Mouse (Mus musculus): ENCODE data around the gene Kansl1l. TPM values are rescaled to one million over a fixed set of nuclear protein-coding genes. Genes with fewer than 3 reads are reported as not detected.

Gene Kansl1l
- polyA plus RNA-seq, 1 experiment from 2014 or later, result 17.1 TPM

DNA sequence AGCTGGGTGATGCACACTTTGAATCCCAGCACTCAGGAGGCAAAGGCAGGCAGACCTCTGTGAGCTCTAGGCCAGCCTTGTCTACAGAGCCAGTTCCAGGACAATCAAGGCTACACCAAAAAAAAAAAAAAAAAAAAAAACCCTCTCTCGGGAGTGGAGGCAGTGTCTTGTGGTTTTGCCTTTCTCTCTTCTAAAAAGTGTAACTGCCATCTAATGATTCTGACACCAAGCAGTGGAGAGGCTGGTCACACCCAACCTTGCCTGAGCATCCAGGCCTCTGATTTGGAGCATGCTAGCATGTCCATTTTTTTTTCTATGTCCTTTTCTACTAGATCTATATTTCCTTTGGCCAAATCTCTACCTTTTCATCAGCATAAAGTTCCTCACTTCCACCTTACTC lies 21.8 kb upstream of the Kansl1l start:
- WGBS, result 79% methylated on average over 1 of the region's 1 CpGs
- ATAC-seq (ENCODE audit: low read depth), result no peak
- Histone ChIP-seq H3K9me3 (no peaks in the 10 kb centered on the region), H3K27ac (replicated peaks) (no peak overlapping the region), H3K27me3 (no peaks in the 10 kb centered on the region), H3K4me3 (no peak overlapping the region), H3K9ac (no peak overlapping the region), H3K4me2 (no peak overlapping the region), H3K4me1 (replicated peaks) (no peaks in the 10 kb centered on the region), H3K36me3 (0 out of 2 replicates have a peak, but pooled peaks cover 5% of the 10 kb centered on the region)

DNA sequence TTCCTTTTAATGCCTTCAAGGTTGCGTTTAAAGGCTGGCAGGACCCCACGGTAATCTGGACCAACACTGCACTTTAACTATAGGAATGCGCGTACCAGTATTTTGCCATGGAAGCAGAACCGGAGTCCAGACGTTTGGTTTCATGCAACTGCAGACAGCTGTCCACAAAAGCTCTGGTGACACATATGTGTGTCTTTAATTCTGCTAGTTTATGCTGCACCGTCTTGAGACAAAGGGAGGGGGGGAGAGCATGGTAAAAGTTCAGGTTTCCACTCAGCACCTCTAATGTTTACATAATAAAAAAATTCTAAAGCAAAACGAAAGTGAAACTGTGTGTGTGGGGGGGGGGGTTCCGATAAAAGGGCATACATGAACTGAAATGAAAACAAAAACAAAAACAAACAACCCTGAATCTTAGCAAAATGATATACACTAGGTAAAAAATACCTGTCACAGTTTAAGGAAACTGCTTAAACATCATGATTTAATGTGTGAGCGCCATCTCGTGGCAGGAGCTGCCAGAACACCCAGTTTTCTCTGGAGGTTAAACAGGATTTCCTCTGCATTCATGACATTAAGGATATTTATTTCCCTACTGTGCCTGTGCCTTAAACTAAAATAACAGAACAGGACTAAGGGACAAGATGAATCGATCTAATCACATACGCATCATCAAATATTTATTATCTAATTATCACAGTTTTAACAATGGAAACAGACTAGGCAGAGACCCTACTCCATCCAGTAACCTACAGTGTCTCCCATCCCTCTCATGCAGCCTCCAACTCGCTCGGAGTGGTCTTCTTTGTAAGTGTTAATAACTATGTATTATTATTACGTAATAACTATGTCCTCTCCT lies 21.1 kb upstream of the Kansl1l start:
- Histone ChIP-seq H3K36me3 (0 out of 2 replicates have a peak, but pooled peaks cover 5% of the 10 kb centered on the region), H3K9ac (no peak overlapping the region), H3K27me3 (no peaks in the 10 kb centered on the region), H3K9me3 (no peaks in the 10 kb centered on the region), H3K4me1 (replicated peaks) (no peaks in the 10 kb centered on the region), H3K4me2 (no peak overlapping the region), H3K4me3 (no peak overlapping the region), H3K27ac (replicated peaks) (no peak overlapping the region)
- ATAC-seq (ENCODE audit: low read depth), result peak; percentile 59; the same call in 1 of the 2 replicates
- 60% methylated on average over 16 of the region's 16 CpGs for WGBS

DNA sequence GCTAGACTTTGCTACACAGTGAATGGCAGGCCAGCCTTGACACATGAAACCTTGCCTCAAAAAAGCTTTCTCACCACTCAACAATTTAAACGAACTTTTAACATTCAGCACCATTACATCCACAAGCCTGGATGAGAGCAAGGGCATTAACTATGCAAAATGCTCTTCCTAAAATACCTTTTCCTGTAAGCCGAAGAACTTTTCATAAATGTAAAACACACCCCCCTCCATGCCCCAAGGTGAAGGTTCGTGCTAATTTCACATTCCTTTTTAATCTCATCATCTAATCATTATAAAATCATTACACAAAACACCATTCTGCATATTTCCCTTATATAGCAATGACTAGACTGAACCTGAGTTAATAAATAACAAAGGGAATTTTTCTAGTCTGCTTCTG lies 19.8 kb upstream of the Kansl1l start:
- Histone ChIP-seq H3K9me3 (no peaks in the 10 kb centered on the region), H3K4me2 (no peak overlapping the region), H3K4me1 (replicated peaks) (no peaks in the 10 kb centered on the region), H3K27ac (replicated peaks) (no peak overlapping the region), H3K9ac (no peak overlapping the region), H3K27me3 (no peaks in the 10 kb centered on the region), H3K36me3 (no peaks in the 10 kb centered on the region), H3K4me3 (no peak overlapping the region)
- ATAC-seq (ENCODE audit: low read depth), result no peak
- WGBS, result 89% methylated on average over 3 of the region's 3 CpGs

DNA sequence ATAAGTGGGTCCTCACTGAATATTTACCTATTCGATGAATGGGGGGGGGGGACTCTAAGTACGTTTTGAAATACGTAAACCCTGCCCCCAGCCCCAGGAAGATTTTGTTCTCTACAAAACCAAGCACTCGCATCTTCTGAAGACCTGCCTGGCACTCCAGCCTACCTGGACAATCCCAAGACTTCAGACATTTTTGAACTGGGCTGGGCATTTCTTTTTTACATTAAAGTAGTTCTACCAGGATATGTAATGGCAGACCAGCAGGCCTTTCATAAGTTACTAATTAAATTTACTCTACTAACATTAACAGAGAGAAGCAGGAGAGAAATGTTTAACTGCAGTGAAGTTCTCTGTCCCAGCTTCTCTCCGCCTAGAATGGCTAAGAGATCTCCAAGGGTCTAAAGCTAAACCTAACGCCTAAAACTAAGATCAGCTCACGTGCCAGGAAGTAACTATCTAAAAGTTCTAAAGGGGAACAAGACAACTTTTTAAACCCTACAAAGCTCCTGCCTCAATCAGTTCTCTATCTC lies 15.3 kb upstream of the Kansl1l start:
- no peak for ATAC-seq (ENCODE audit: low read depth)
- no peaks in the 10 kb centered on the region for H3K36me3 ChIP-seq
- H3K27ac ChIP-seq (replicated peaks), result no peak overlapping the region
- 91% methylated on average over 7 of the region's 7 CpGs for WGBS
- H3K9me3 ChIP-seq, result no peaks in the 10 kb centered on the region
- no peaks in the 10 kb centered on the region for H3K27me3 ChIP-seq
- no peak overlapping the region for H3K4me2 ChIP-seq
- H3K4me3 ChIP-seq, result no peak overlapping the region
- no peak overlapping the region for H3K9ac ChIP-seq
- H3K4me1 ChIP-seq (replicated peaks), result no peaks in the 10 kb centered on the region

DNA sequence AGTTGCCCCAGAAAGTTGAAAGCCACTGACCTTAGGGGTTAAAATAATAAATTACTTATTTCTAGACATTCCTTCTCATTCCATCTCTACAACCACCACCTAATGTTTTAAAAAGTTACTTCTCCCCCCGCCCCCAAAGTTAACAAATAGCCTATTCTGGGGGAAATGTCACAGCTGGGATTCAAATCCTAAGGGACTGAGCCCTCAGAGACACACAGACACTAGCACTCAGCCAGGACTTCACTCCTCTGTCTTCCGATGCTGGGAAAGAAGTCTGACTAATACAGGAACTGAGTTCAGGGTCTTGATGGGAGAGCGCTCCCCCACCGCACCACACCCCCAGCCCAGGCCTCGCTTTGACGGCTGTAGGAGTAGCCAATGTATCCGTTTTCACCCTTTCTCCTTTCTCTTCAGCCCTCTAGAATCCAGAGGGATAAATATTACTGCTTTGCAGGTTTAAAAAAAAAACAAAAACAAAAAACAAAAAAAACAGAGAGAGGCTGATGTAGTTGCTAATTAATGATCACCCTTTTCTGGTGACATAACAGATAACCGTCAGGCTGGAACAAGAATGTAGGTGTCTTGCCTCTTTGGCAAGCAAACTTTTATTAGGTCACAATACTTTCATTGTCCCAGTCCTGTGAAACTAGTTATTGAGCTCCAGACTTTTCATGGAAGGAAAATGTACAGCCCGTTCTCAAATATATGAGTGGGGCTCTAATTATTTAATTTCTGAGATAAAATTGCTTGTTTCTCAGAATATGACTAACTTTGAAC lies 14.7 kb upstream of the Kansl1l start:
- H3K27me3 ChIP-seq, result no peaks in the 10 kb centered on the region
- no peak overlapping the region for H3K27ac ChIP-seq (replicated peaks)
- H3K36me3 ChIP-seq, result no peaks in the 10 kb centered on the region
- WGBS, result 72% methylated on average over 9 of the region's 9 CpGs
- H3K9ac ChIP-seq, result no peak overlapping the region
- no peak for ATAC-seq (ENCODE audit: low read depth)
- H3K4me1 ChIP-seq (replicated peaks), result no peaks in the 10 kb centered on the region
- no peak overlapping the region for H3K4me2 ChIP-seq
- no peak overlapping the region for H3K4me3 ChIP-seq
- H3K9me3 ChIP-seq, result no peaks in the 10 kb centered on the region

DNA sequence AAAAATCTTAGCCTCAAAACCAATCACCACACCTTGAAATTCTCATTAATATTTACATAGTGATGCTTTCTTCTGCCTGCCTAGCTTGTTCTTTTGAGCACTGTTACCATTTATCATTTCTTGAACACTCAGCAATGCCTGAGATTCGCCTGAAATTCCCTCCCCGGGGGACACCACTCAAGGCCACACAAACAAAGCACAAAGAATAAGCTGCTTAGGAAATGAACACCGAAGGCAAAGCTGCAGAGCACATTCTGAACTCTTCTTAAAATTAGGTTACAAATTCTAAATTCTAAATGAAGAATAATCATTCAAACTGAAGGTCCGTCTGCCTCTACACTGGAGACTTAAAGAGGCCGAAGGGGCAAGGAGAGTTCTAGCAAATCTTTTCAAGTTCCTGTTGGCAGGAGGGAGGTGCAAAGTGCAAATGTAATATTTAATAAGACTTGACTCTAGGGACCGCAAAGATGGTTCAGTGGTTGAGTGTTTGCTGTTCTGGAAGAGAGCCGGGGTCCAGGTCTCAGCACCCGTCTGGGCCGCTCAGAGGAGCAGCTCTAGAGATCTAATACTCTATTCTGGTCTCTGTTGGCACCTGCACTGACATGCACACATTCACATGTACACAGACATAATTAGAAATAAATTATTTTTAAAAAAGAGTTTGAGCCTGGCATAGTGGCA lies 12.2 kb upstream of the Kansl1l start:
- ATAC-seq (ENCODE audit: low read depth), result no peak
- Histone ChIP-seq H3K4me2 (no peak overlapping the region), H3K9me3 (no peaks in the 10 kb centered on the region), H3K4me3 (no peak overlapping the region), H3K36me3 (no peaks in the 10 kb centered on the region), H3K27me3 (no peaks in the 10 kb centered on the region), H3K9ac (no peak overlapping the region), H3K4me1 (replicated peaks) (no peaks in the 10 kb centered on the region), H3K27ac (replicated peaks) (no peak overlapping the region)
- 76% methylated on average over 9 of the region's 9 CpGs for WGBS

DNA sequence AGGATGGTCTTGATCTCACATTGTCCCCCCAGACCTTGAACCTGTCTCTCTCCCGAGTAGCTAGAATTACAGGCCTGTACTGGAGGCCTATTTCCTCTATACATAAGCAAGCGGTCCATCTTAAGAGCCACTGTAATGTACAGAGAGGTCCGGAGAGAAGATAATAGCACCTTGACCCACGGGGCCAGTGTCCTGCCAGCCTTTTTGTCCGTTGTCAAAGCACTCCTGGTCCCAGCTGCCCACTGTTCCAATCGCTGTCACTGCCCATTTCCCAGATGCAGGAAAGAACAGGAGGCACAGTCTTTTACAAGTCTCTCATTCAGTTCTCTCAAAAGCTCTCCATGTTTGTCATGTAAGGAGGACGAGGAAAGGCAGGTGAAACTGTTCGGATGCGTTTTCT lies 4.6 kb upstream of the Kansl1l start:
- H3K27me3 ChIP-seq, result peaks cover 6% of the 10 kb centered on the region; the same call in 1 of the 2 replicates
- WGBS, result 70% methylated on average over 9 of the region's 9 CpGs
- no peak overlapping the region for H3K27ac ChIP-seq (replicated peaks)
- H3K4me2 ChIP-seq, result no peak overlapping the region
- H3K9ac ChIP-seq, result no peak overlapping the region
- H3K36me3 ChIP-seq, result no peaks in the 10 kb centered on the region
- H3K9me3 ChIP-seq, result no peaks in the 10 kb centered on the region
- H3K4me1 ChIP-seq (replicated peaks), result peaks cover 12% of the 10 kb centered on the region
- H3K4me3 ChIP-seq, result no peak overlapping the region
- ATAC-seq (ENCODE audit: low read depth), result no peak

DNA sequence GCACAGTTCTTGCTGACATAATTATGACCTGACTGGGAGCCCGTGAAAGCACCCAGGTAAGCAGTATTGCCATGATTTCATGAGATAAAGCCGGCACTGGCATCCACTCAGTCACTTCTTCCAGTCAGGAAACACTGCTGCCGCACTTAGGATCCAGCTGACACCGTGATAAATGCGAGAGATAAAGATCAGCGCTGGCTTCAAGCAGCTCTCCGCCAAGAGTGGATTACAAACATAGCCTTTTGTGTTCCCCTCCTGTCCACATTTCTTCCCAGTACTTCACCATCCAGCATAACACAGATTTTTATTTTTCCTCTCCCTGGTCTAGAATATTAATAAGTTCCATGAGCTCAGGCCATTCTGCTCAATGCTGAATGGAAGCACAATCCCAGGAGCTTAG lies 2.9 kb upstream of the Kansl1l start:
- no peaks in the 10 kb centered on the region for H3K9me3 ChIP-seq
- no peak for ATAC-seq (ENCODE audit: low read depth)
- no peak overlapping the region for H3K9ac ChIP-seq
- H3K4me2 ChIP-seq, result 0 out of 2 replicates have a peak overlapping the region, but pooled peaks have one; percentile 9
- H3K27ac ChIP-seq (replicated peaks), result peak overlapping the region; percentile 38; the same call in 1 of the 2 replicates
- H3K4me3 ChIP-seq, result no peak overlapping the region
- no peaks in the 10 kb centered on the region for H3K36me3 ChIP-seq
- H3K4me1 ChIP-seq (replicated peaks), result peaks cover 17% of the 10 kb centered on the region
- 36% methylated on average over 7 of the region's 7 CpGs for WGBS
- H3K27me3 ChIP-seq, result peaks cover 6% of the 10 kb centered on the region; the same call in 1 of the 2 replicates

DNA sequence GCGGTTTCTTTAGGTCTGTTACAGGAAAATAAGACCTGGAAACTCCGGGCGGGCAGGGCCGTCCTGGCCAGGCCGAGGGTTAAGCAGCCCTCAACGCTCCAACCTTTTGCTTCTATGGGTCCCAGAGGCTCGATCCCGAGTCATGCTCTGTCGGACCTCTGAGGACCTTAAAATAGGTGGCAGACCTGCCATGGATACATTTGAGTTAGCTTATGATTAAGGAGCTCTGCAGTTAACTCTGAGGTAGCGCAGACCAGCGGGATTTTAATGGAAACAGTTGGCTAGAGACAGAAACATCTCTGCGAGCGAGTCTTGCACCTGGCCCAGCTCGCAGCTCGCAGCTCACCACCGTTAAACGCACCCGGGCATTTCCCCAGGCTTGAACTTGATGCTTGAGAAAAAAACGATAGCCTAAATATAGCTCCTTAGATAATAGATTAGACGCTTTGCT lies 528 bp upstream of the Kansl1l start:
- H3K9me3 ChIP-seq, result no peaks in the 10 kb centered on the region
- WGBS, result under 1% methylated on average over 20 of the region's 20 CpGs
- H3K27me3 ChIP-seq, result peaks cover 6% of the 10 kb centered on the region; the same call in 1 of the 2 replicates
- peak overlapping the region; percentile 92 for H3K9ac ChIP-seq
- H3K36me3 ChIP-seq, result no peaks in the 10 kb centered on the region
- H3K4me2 ChIP-seq, result peak overlapping the region; percentile 79
- peak; percentile 17 for ATAC-seq (ENCODE audit: low read depth)
- H3K27ac ChIP-seq (replicated peaks), result peak overlapping the region; percentile 100
- H3K4me3 ChIP-seq, result peak overlapping the region; percentile 73
- peaks cover 26% of the 10 kb centered on the region for H3K4me1 ChIP-seq (replicated peaks)

DNA sequence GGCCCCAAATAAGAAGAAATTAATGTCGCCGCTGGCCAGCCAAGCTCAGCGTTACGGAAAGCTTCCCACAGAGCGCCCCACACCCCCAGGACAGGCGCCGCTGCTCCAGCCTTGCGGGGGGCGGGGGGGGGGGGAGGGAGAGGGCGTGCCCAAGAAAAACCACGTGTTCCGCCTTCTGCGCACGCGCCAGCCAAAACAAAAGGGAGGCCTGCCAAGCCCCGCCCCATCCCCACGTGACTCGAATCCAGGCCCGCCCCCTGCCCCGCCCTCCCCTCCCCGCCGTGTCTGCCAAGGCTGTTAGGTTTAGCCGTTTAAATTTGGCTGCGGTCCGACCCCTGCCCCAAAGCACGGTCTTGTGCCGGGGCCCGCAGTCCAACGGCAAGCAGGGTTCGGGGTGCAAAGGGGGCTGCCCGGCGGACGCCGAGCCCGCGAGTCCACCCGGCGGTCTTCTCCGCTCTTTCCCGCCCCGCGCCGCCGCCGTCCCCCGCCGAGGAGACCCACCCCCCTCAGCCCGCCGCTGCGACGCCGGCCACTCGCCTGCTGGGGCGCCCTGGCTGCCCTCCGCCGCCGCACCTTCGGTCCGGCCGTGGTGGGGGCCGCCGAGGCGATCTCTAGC lies 417 bp downstream of the Kansl1l start:
- H3K27me3 ChIP-seq, result peaks cover 6% of the 10 kb centered on the region; the same call in 1 of the 2 replicates
- H3K4me3 ChIP-seq, result peak overlapping the region; percentile 73
- under 1% methylated on average over 41 of the region's 63 CpGs for WGBS
- no peaks in the 10 kb centered on the region for H3K9me3 ChIP-seq
- H3K27ac ChIP-seq (replicated peaks), result peak overlapping the region; percentile 100
- H3K36me3 ChIP-seq, result no peaks in the 10 kb centered on the region
- peak; percentile 92 for ATAC-seq (ENCODE audit: low read depth)
- peak overlapping the region; percentile 92 for H3K9ac ChIP-seq
- peak overlapping the region; percentile 79 for H3K4me2 ChIP-seq
- H3K4me1 ChIP-seq (replicated peaks), result peaks cover 26% of the 10 kb centered on the region

Data from neural tube, embryonic 13.5 days (tissue).